Mouse (Mus musculus) embryonic facial prominence, embryonic 14.5 days (tissue): ENCODE measurements around the gene Rubcnl. TPM values are rescaled to one million over a fixed set of nuclear protein-coding genes. Genes with fewer than 3 reads are reported as not detected.

Experiments
- ATAC-seq: fragments of 200-750 bp; cut with Nextera tagmentation; 2 replicates; pipeline ENCODE4 v1.8.0; 2017; ENCODE audit warnings: low read depth, moderate number of reproducible peaks, moderate TSS enrichment
- DNase-seq: peaks from one replicate; pipeline ENCODE4 v3.0.0-alpha.2; 2015; ENCODE audit warnings: low spot score
- H3K27ac ChIP-seq: fragments of 300-500 bp; sonication (generic); replicated peaks from 2 replicates; pipeline ENCODE4 v1.5.1; 2014; ENCODE audit warnings: low read depth, mild to moderate bottlenecking, low read length, moderate library complexity
- H3K27me3 ChIP-seq: fragments of 300-500 bp; sonication (generic); replicated peaks from 2 replicates; pipeline ENCODE4 v1.6.1; 2014; ENCODE audit warnings: low read length; ENCODE audit not compliant: control insufficient read depth, insufficient read depth
- H3K36me3 ChIP-seq: fragments of 300-500 bp; sonication (generic); 2 replicates; pipeline ENCODE4 v1.6.1; 2014; ENCODE audit warnings: low read length, mixed read lengths; ENCODE audit not compliant: control insufficient read depth, insufficient read depth
- H3K4me1 ChIP-seq: fragments of 300-500 bp; sonication (generic); 2 replicates; pipeline ENCODE4 v1.6.1; 2014; ENCODE audit warnings: antibody characterized with exemption, low read length; ENCODE audit not compliant: control insufficient read depth, insufficient read depth
- H3K4me2 ChIP-seq: fragments of 300-500 bp; sonication (generic); 2 replicates; pipeline ENCODE4 v1.6.1; 2014; ENCODE audit warnings: low read depth, mild to moderate bottlenecking, low read length, moderate library complexity, mixed read lengths
- H3K4me3 ChIP-seq: fragments of 300-500 bp; sonication (generic); 2 replicates; pipeline ENCODE4 v1.5.1; 2014; ENCODE audit warnings: low read depth, mild to moderate bottlenecking, low read length
- H3K9ac ChIP-seq: fragments of 300-500 bp; sonication (generic); 2 replicates; pipeline ENCODE4 v1.6.1; 2014; ENCODE audit warnings: low read depth, mild to moderate bottlenecking, low read length, moderate library complexity, mixed read lengths
- H3K9me3 ChIP-seq: fragments of 300-500 bp; sonication (generic); 2 replicates; pipeline ENCODE4 v1.6.1; 2016; ENCODE audit warnings: low read length; ENCODE audit not compliant: control insufficient read depth
- WGBS: fragments of 180-500 bp; shearing (Covaris S2); extraction: QIAGEN DNeasy Blood & Tissue Kit; methylation state at CpG from one replicate; pipeline ENCODE4 v1.1.7; 2014; 5-methylcytosine and 5-hydroxymethylcytosine counted together
- polyA plus RNA-seq: library from polyadenylated mRNA; unstranded; fragments of >200 nt; fragmentation: Nextera tagmentation; extraction: Ambion mirVana; gene quantifications from 2 replicates; pipeline ENCODE4 v1.2.1, GENCODE M21; 2014

Gene Rubcnl
- polyA plus RNA-seq, 1 experiment from 2014 or later: 1.1 TPM

GRCm38 (mm10) chr14:75071091-75071490 is 55.3 kb downstream of the Rubcnl start:
- DNase-seq: no peak
- H3K36me3 ChIP-seq: no peaks in the 10 kb centered on the region

DNA sequence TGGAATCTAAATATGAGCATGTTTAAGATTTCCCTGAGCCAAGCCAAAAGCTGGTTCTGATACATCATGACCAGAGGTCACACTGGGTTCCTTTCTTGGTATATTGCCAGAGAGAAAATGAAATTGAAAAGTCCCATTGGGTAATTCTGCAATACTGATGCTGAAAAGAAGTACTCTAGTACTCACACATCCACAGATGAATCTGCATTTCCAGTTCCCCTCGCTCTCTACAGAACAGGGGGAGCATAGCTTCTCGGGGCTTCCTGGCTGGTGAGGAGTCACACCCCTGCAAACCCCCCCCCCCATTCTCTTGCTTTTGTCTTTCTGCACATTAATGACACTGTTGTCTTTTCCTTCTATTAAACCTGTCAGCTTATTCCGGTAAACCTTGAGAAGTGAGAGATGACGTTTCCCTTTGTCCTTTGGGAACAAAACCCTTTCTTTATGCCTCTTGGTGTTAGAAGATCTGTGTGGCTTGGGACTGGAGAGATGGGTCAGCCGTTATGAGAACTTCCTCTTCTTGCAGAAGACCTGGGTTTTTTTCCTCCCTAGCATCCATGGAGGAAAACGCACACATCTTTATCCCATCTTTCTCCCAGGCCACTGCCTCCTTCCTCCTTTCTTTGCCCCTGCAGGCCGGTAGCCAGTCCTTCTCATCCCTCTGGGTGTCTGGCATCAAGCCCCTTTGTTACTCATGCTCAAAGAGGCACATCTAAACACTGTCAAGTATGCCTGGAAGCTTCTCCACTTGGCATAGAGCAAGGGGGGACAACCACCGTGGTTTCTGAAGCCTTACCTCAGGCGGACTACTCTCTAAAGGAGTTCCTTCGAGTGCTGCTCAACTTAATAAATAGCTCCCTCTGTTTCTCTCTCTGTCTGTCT is 59.7 kb downstream of the Rubcnl start:
- 76% methylated on average over 10 of the region's 10 CpGs for WGBS
- ATAC-seq: no peak
- H3K36me3 ChIP-seq: no peaks in the 10 kb centered on the region

More at GRCm38 (mm10) chr14:75071091-75071490, 55.3 kb downstream of the Rubcnl start:
- no peak overlapping the region for H3K4me3 ChIP-seq
- 85% methylated on average over 15 of the region's 15 CpGs for WGBS
- no peaks in the 10 kb centered on the region for H3K4me1 ChIP-seq
- no peaks in the 10 kb centered on the region for H3K9me3 ChIP-seq
- H3K27ac ChIP-seq: no peak overlapping the region
- no peak overlapping the region for H3K4me2 ChIP-seq
- no peak for ATAC-seq
- H3K27me3 ChIP-seq: no peaks in the 10 kb centered on the region
- H3K9ac ChIP-seq: no peak overlapping the region

DNA sequence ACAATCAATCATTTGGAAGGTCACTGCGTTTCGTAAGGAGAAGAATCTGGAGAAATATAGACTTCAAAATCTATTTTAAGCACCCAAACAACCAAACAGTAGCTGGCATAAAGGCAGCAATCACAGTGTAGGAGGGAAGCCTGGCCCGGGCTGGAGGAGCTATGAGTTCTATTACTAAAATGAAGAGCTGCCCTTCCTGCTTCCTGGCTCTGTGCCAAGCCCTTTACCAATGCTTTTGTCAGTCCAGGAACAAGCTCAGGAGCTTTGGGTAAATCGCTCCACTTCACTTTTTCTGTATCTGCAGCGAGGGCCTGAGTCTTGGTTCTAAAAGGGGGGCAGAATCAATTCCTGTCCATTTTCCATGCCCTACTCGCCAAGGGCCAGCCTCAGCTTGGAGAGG is 62.1 kb downstream of the Rubcnl start:
- Histone ChIP-seq H3K9me3 (no peaks in the 10 kb centered on the region), H3K4me1 (no peaks in the 10 kb centered on the region), H3K27ac (no peak overlapping the region), H3K4me2 (no peak overlapping the region), H3K36me3 (no peaks in the 10 kb centered on the region), H3K4me3 (no peak overlapping the region), H3K9ac (no peak overlapping the region), H3K27me3 (no peaks in the 10 kb centered on the region)
- no peak for ATAC-seq
- DNase-seq: peak; percentile 49
- 73% methylated on average over 6 of the region's 6 CpGs for WGBS

More for the DNA sequence above, 59.7 kb downstream of the Rubcnl start:
- H3K4me3 ChIP-seq: no peak overlapping the region
- H3K27me3 ChIP-seq: no peaks in the 10 kb centered on the region
- no peaks in the 10 kb centered on the region for H3K9me3 ChIP-seq
- H3K27ac ChIP-seq: no peak overlapping the region
- no peaks in the 10 kb centered on the region for H3K4me1 ChIP-seq
- DNase-seq: no peak
- H3K9ac ChIP-seq: no peak overlapping the region
- H3K4me2 ChIP-seq: no peak overlapping the region

Other genes with a start within 250 kb of the Rubcnl start
- 15.6 TPM in 2 replicates for gene Lrch1, start 68.2 kb upstream of the Rubcnl start, polyA plus RNA-seq
- not detected in 2 replicates for gene Lrrc63, start 114.9 kb downstream of the Rubcnl start, polyA plus RNA-seq
- gene Lcp1, start 115.1 kb downstream of the Rubcnl start, polyA plus RNA-seq: 44.3 and 47.1 TPM in 2 replicates
- gene Cpb2, start 226.3 kb downstream of the Rubcnl start, polyA plus RNA-seq: not detected in 2 replicates